Mouse (Mus musculus) spleen, adult 2 months (tissue): ENCODE measurements around the gene Fndc3a.

Experiments
- CTCF ChIP-seq: fragments of 200-500 bp; IDR thresholded peaks from 2 replicates; pipeline ENCODE4 v1.5.1; 2011; ENCODE audit warnings: mild to moderate bottlenecking, inconsistent platforms; ENCODE audit not compliant: insufficient read depth, insufficient read length, insufficient replicate concordance; ENCODE audit errors: extremely low read depth
- POLR2A ChIP-seq: fragments of 200-500 bp; IDR thresholded peaks from 2 replicates; pipeline ENCODE4 v1.6.1; 2011; ENCODE audit warnings: low read depth, low read length, inconsistent platforms

DNA sequence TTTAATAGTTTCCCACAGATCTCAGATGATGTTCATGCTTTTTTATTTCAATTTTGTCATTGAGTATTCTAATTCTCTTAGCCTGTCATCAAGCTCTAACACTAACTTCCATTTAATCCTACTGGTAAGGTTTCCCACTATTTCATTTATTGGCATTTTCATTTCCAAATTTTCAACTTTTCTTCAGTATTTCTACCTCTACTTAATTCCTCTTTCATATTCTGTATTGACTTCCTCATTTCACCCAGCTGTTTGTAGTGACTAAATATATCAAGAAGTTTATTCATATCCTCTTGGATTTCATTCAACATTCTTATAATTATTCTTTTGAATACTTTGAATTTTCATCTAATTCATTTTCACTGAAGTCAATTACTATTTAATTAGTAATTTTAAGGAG lies 20.3 kb downstream of the Fndc3a start:
- TF ChIP-seq CTCF: no peak
- TF ChIP-seq POLR2A: no peak
